Mouse (Mus musculus): ENCODE results near the gene Fads1. TPM values are rescaled to one million over a fixed set of nuclear protein-coding genes. Genes with fewer than 3 reads are reported as not detected.

Gene Fads1
- polyA plus RNA-seq, 1 experiment from 2014 or later, result 104 TPM

DNA sequence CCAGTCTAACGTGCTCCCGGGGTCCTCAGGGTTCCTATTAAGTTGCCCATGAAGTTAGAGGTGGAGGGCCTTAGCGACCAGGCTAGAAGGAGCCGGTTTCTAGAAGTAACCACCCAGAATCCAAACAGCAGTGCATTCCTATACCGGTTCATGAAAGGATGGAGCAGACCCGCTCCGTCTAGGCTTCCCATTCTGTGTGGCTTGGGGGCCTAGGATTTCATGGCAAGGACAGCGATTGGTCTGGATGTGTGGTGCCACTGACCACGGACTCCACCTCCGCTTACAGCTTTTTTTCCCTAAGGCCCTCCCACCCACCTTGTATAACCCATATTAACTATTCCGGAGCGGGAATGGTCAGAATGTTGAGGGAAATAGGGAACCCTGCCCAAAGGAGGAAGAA lies 1.4 kb downstream of the Fads1 start:
- H3K4me2 ChIP-seq (ENCODE audit: low read length), result peak overlapping the region; percentile 92
- H3K36me3 ChIP-seq (ENCODE audit: control insufficient read depth, insufficient read depth, low read length), result peaks cover 44% of the 10 kb centered on the region
- no peaks in the 10 kb centered on the region for H3K9me3 ChIP-seq (replicated peaks; ENCODE audit: control insufficient read depth, low read length)
- H3K9ac ChIP-seq (ENCODE audit: low read length), result peak overlapping the region; percentile 99
- no peaks in the 10 kb centered on the region for H3K27me3 ChIP-seq (replicated peaks; ENCODE audit: control insufficient read depth, insufficient read depth, low read length)
- DNase-seq (ENCODE audit: low spot score) (peak; percentile 70), ATAC-seq (peak; percentile 11; the same call in 1 of the 2 replicates)
- WGBS, result 2% methylated on average over 12 of the region's 12 CpGs
- H3K4me3 ChIP-seq (ENCODE audit: low read depth, low read length), result peak overlapping the region; percentile 90
- peaks cover 15% of the 10 kb centered on the region for H3K4me1 ChIP-seq (ENCODE audit: control insufficient read depth, insufficient read depth, low read length)
- H3K27ac ChIP-seq (ENCODE audit: low read depth, low read length), result peak overlapping the region; percentile 95

DNA sequence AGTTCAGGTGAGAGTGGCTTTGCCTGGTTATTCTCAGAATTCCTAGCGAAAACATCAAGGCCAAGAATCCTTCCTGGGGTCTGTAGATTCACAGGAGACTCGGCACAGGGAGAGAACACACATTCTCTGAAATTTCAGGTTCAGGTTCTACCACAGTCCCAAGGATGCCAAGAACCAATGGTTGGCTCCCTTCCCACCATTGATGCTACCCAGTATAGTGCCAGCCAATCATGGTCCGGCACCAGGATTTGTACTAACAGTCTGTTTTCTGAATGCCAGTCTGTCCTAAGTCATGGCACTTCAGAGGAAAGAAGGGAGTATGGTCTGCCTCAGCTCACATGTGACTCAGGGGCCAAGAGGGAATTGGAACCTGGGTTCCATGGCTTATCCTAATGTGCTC lies 3.2 kb downstream of the Fads1 start:
- WGBS, result 89% methylated on average over 3 of the region's 3 CpGs
- Histone ChIP-seq H3K27ac (ENCODE audit: low read depth, low read length) (no peak overlapping the region), H3K9me3 (replicated peaks; ENCODE audit: control insufficient read depth, low read length) (no peaks in the 10 kb centered on the region), H3K4me3 (ENCODE audit: low read depth, low read length) (no peak overlapping the region), H3K4me2 (ENCODE audit: low read length) (no peak overlapping the region), H3K4me1 (ENCODE audit: control insufficient read depth, insufficient read depth, low read length) (peaks cover 15% of the 10 kb centered on the region), H3K27me3 (replicated peaks; ENCODE audit: control insufficient read depth, insufficient read depth, low read length) (no peaks in the 10 kb centered on the region), H3K9ac (ENCODE audit: low read length) (peak overlapping the region; percentile 21; the same call in 1 of the 2 replicates), H3K36me3 (ENCODE audit: control insufficient read depth, insufficient read depth, low read length) (peaks cover 59% of the 10 kb centered on the region)
- ATAC-seq (no peak), DNase-seq (ENCODE audit: low spot score) (no peak)

DNA sequence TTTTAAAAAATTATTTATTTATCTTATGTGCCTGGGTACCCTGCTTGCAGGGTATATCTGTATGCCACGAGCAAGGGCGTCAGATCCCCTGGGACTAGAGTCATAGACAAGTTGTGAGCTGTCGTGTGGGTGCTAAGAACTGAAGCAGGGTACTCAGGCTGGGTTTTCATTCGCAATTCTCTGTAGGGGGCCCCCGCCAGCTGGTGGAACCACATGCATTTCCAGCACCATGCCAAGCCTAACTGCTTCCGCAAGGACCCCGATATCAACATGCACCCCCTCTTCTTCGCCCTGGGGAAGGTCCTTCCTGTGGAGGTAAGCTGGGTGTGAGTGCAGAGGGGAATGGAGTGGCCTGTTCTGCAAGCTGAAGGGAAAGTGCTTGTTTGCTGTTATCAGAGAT lies 3.9 kb downstream of the Fads1 start:
- 96% methylated on average over 8 of the region's 8 CpGs for WGBS
- Histone ChIP-seq H3K9me3 (replicated peaks; ENCODE audit: control insufficient read depth, low read length) (no peaks in the 10 kb centered on the region), H3K4me2 (ENCODE audit: low read length) (no peak overlapping the region), H3K4me3 (ENCODE audit: low read depth, low read length) (no peak overlapping the region), H3K27me3 (replicated peaks; ENCODE audit: control insufficient read depth, insufficient read depth, low read length) (no peaks in the 10 kb centered on the region), H3K4me1 (ENCODE audit: control insufficient read depth, insufficient read depth, low read length) (peaks cover 15% of the 10 kb centered on the region), H3K9ac (ENCODE audit: low read length) (no peak overlapping the region), H3K27ac (ENCODE audit: low read depth, low read length) (no peak overlapping the region), H3K36me3 (ENCODE audit: control insufficient read depth, insufficient read depth, low read length) (peaks cover 66% of the 10 kb centered on the region)
- no peak for DNase-seq (ENCODE audit: low spot score)
- no peak for ATAC-seq

DNA sequence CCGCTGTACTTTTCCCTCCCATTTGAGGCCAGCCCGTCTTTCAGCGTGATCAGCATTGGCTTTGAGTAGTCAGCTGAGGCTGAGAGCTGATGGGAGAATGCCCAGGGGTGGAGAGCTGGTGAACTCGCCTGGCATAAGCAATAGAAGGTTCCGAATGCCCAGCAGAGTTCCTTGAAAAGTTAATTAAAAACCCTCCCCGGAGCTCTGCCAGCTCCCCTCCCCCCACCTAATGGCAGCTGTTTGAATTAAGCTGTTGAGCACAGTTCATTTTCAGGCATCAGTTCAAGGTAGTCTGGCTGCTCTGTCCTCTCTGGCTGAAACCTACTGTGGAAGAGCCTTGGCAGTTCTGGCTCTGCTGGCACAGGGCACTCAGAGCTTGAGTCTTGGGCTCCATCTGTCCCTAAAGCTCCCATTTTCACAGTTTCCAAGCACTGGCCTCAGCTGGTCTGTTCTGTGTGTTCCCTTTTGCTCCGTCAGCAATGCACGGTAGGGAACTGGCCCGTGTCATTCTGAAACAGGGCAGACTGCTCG lies 5.7 kb downstream of the Fads1 start:
- Histone ChIP-seq H3K4me1 (ENCODE audit: control insufficient read depth, insufficient read depth, low read length) (peaks cover 15% of the 10 kb centered on the region), H3K9me3 (replicated peaks; ENCODE audit: control insufficient read depth, low read length) (no peaks in the 10 kb centered on the region), H3K4me2 (ENCODE audit: low read length) (no peak overlapping the region), H3K27ac (ENCODE audit: low read depth, low read length) (peak overlapping the region; percentile 58; the same call in 1 of the 2 replicates), H3K36me3 (ENCODE audit: control insufficient read depth, insufficient read depth, low read length) (peaks cover 83% of the 10 kb centered on the region), H3K27me3 (replicated peaks; ENCODE audit: control insufficient read depth, insufficient read depth, low read length) (no peaks in the 10 kb centered on the region), H3K9ac (ENCODE audit: low read length) (no peak overlapping the region), H3K4me3 (ENCODE audit: low read depth, low read length) (no peak overlapping the region)
- DNase-seq (ENCODE audit: low spot score), result peak; percentile 84
- ATAC-seq, result peak; percentile 57
- WGBS, result 43% methylated on average over 10 of the region's 10 CpGs

DNA sequence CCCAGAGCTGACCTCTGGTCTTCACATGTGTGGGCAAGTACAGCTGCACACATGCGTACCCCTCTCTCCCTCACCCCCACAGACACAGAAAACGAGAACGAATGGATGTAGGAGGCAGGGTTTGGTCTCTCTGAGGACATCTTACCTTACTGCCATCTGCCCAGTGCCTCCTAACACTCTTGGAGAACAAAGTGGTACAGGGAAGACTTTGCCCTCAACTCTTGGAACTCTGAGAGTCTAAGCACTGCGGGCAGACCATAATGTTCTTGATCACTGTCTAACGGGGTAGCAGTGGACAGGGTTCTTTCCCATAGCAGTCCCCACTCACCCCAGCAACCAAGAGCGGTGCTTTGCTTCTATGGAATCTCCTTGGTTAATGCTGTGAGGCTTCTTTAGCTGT lies 6.3 kb downstream of the Fads1 start:
- WGBS, result 92% methylated on average over 6 of the region's 6 CpGs
- ATAC-seq (no peak), DNase-seq (ENCODE audit: low spot score) (no peak)
- Histone ChIP-seq H3K27me3 (replicated peaks; ENCODE audit: control insufficient read depth, insufficient read depth, low read length) (no peaks in the 10 kb centered on the region), H3K4me2 (ENCODE audit: low read length) (no peak overlapping the region), H3K9ac (ENCODE audit: low read length) (no peak overlapping the region), H3K4me1 (ENCODE audit: control insufficient read depth, insufficient read depth, low read length) (peaks cover 15% of the 10 kb centered on the region), H3K9me3 (replicated peaks; ENCODE audit: control insufficient read depth, low read length) (no peaks in the 10 kb centered on the region), H3K36me3 (ENCODE audit: control insufficient read depth, insufficient read depth, low read length) (peaks cover 90% of the 10 kb centered on the region), H3K27ac (ENCODE audit: low read depth, low read length) (peak overlapping the region; percentile 58; the same call in 1 of the 2 replicates), H3K4me3 (ENCODE audit: low read depth, low read length) (no peak overlapping the region)

DNA sequence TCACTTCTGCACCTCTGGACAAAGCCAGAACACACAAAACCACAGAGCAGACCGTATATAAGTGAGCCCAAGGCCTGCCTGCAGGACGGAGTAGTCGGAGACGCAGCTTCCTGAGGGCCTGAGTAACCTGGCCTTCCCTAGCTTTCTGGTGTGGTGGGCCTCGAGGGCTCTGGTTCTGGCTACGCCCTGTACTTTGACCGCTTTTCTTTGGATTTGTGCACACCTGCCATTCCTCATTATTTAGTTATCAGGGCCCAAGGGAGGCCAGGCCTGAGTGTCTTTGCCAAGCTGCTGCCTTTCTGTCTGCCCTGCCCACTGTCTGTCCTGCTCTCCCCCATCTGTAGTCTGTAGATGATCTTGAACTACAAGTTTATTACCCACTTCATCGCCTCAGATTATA lies 7.3 kb downstream of the Fads1 start:
- Histone ChIP-seq H3K27ac (ENCODE audit: low read depth, low read length) (no peak overlapping the region), H3K36me3 (ENCODE audit: control insufficient read depth, insufficient read depth, low read length) (peaks cover 97% of the 10 kb centered on the region), H3K27me3 (replicated peaks; ENCODE audit: control insufficient read depth, insufficient read depth, low read length) (no peaks in the 10 kb centered on the region), H3K4me1 (ENCODE audit: control insufficient read depth, insufficient read depth, low read length) (peaks cover 9% of the 10 kb centered on the region; the same call in 1 of the 2 replicates), H3K4me2 (ENCODE audit: low read length) (no peak overlapping the region), H3K4me3 (ENCODE audit: low read depth, low read length) (no peak overlapping the region), H3K9me3 (replicated peaks; ENCODE audit: control insufficient read depth, low read length) (no peaks in the 10 kb centered on the region), H3K9ac (ENCODE audit: low read length) (no peak overlapping the region)
- WGBS, result 91% methylated on average over 8 of the region's 8 CpGs
- DNase-seq (ENCODE audit: low spot score) (no peak), ATAC-seq (no peak)

DNA sequence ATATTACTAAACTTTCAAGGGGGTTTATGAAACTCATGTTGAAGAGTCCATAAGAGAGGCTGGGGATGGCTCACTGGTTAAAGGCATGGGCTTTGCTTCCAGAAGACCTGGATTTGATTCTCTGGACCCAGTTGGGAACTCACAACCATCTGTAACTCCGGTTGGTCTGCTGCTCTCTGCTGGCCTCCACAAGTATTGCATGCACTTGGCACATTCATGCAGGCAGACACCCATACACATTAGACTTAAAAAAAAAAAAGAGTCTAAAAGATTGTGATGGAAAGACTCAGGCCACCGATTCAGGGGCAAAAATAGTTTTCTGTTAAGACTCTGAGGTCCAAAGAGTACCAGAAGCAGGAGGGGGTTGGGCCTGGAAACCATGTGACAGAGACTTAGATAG lies 8.1 kb downstream of the Fads1 start:
- DNase-seq (ENCODE audit: low spot score) (peak; percentile 75), ATAC-seq (peak; percentile 15; the same call in 1 of the 2 replicates)
- no peaks in the 10 kb centered on the region for H3K27me3 ChIP-seq (replicated peaks; ENCODE audit: control insufficient read depth, insufficient read depth, low read length)
- WGBS, result 55% methylated on average over 2 of the region's 2 CpGs
- peaks cover 97% of the 10 kb centered on the region for H3K36me3 ChIP-seq (ENCODE audit: control insufficient read depth, insufficient read depth, low read length)
- H3K4me2 ChIP-seq (ENCODE audit: low read length), result no peak overlapping the region
- H3K4me1 ChIP-seq (ENCODE audit: control insufficient read depth, insufficient read depth, low read length), result peaks cover 5% of the 10 kb centered on the region; the same call in 1 of the 2 replicates
- H3K9me3 ChIP-seq (replicated peaks; ENCODE audit: control insufficient read depth, low read length), result no peaks in the 10 kb centered on the region
- no peak overlapping the region for H3K9ac ChIP-seq (ENCODE audit: low read length)
- no peak overlapping the region for H3K27ac ChIP-seq (ENCODE audit: low read depth, low read length)
- no peak overlapping the region for H3K4me3 ChIP-seq (ENCODE audit: low read depth, low read length)

DNA sequence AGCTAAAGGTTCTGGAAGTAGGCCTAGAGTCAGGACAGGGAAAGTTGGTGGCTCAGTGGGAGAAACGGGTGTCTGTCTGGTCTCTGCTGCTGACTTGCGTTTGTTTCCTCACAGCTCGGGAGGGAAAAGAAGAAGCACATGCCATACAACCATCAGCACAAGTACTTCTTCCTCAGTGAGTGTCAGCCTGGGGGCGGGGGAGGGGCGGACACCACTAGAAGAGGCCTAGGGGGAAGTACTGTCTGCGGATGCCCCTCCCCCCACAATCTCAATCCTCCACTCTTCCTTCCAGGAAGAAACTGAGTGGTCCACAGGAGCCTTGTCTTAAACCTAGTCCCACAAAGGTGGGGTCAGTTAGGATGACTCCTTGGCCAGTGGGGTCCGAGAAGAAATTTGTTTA lies 8.6 kb downstream of the Fads1 start:
- no peak overlapping the region for H3K4me3 ChIP-seq (ENCODE audit: low read depth, low read length)
- no peaks in the 10 kb centered on the region for H3K27me3 ChIP-seq (replicated peaks; ENCODE audit: control insufficient read depth, insufficient read depth, low read length)
- H3K27ac ChIP-seq (ENCODE audit: low read depth, low read length), result no peak overlapping the region
- no peak overlapping the region for H3K4me2 ChIP-seq (ENCODE audit: low read length)
- no peaks in the 10 kb centered on the region for H3K4me1 ChIP-seq (ENCODE audit: control insufficient read depth, insufficient read depth, low read length)
- no peak overlapping the region for H3K9ac ChIP-seq (ENCODE audit: low read length)
- H3K9me3 ChIP-seq (replicated peaks; ENCODE audit: control insufficient read depth, low read length), result no peaks in the 10 kb centered on the region
- ATAC-seq, result no peak
- no peak for DNase-seq (ENCODE audit: low spot score)
- H3K36me3 ChIP-seq (ENCODE audit: control insufficient read depth, insufficient read depth, low read length), result peaks cover 97% of the 10 kb centered on the region
- 76% methylated on average over 7 of the region's 7 CpGs for WGBS

DNA sequence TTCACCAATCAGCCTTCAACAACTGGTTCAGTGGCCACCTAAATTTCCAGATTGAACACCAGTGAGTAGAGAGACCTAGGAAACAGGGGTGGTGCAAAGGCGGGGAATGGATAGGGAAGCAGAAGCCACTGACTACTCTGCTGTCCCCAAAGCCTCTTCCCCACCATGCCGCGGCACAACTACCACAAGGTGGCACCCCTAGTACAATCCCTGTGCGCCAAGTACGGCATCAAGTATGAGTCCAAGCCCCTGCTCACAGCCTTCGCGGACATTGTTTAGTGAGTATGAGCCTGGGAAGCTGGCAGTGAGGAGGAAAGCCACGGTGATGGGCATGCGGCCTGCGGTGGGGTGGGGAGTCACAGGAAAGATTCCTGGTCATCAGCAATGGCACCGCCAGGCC lies 11.6 kb downstream of the Fads1 start:
- no peaks in the 10 kb centered on the region for H3K4me1 ChIP-seq (ENCODE audit: control insufficient read depth, insufficient read depth, low read length)
- no peak overlapping the region for H3K4me3 ChIP-seq (ENCODE audit: low read depth, low read length)
- WGBS, result 84% methylated on average over 11 of the region's 11 CpGs
- H3K9ac ChIP-seq (ENCODE audit: low read length), result no peak overlapping the region
- no peak for DNase-seq (ENCODE audit: low spot score)
- no peak overlapping the region for H3K4me2 ChIP-seq (ENCODE audit: low read length)
- H3K27ac ChIP-seq (ENCODE audit: low read depth, low read length), result no peak overlapping the region
- no peaks in the 10 kb centered on the region for H3K27me3 ChIP-seq (replicated peaks; ENCODE audit: control insufficient read depth, insufficient read depth, low read length)
- no peak for ATAC-seq
- H3K9me3 ChIP-seq (replicated peaks; ENCODE audit: control insufficient read depth, low read length), result no peaks in the 10 kb centered on the region
- peaks cover 85% of the 10 kb centered on the region for H3K36me3 ChIP-seq (ENCODE audit: control insufficient read depth, insufficient read depth, low read length)

All from forebrain, embryonic 14.5 days (tissue).